8 mouse cellular contexts compared by ENCODE assay signal in the genomic region with DNA sequence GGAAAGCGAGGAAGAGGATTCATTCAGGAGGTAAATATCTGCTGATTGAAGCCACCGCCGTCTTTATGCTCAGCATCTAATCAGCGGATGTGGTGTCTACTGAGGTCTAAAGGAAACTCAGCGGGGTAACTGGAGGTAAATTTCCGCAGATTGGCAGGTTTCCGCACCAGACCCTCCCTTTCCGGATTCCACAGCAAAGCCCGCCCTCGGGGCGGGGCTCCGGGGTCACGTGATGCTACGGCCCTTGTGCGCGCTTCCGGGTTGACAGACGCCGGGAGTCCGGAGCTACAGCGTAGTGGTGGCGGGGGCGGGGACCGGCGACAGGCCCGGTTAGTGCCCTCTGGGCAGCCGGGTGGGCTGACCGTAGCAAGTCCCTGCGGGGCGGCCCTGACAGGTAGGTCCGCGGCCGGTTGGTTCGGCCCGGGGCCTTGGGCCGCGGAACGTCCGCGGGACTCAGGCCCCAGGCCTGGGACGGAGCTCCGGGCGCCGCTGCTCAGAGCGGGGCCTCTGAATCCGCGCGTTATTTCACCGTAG. TPM values are rescaled to one million over a fixed set of nuclear protein-coding genes. Genes with fewer than 3 reads are reported as not detected.
DNase-seq lines count a peak whose midpoint lies in the region; ATAC-seq and TF ChIP-seq lines count a peak whose summit lies in the region.

A gene (plus strand): TSS at position 247 of the 534 bp plus-strand sequence.

- peak within 1 kb of the TSS; percentile 83 for H3K4me3 ChIP-seq in G1E (ENCODE audit: low read depth, low read length)
- peak within 1 kb of the TSS; percentile 89 for H3K4me3 ChIP-seq in forebrain, embryonic 16.5 days (replicated peaks; ENCODE audit: low read length)
- peak within 1 kb of the TSS; percentile 84 for H3K4me3 ChIP-seq in layer of hippocampus, adult 2 months
- peak within 1 kb of the TSS; percentile 89 for H3K4me3 ChIP-seq in lung, embryonic 14.5 days (ENCODE audit: low read depth, low read length)
- peak within 1 kb of the TSS; percentile 79 for H3K4me3 ChIP-seq in olfactory bulb, adult 2 months (ENCODE audit: insufficient read depth, low read depth, low read length)
- H3K4me3 ChIP-seq in thymus, adult 2 months (ENCODE audit: control insufficient read depth, insufficient read depth, low read length), result peak within 1 kb of the TSS; percentile 81

- H3K4me1 ChIP-seq in G1E (ENCODE audit: insufficient read depth, low read depth, low read length), result peaks cover 41% of the 10 kb centered on the region
- H3K4me1 ChIP-seq in forebrain, embryonic 16.5 days (replicated peaks; ENCODE audit: control insufficient read depth, insufficient read depth, low read length), result peaks cover 31% of the 10 kb centered on the region
- H3K4me1 ChIP-seq in lung, embryonic 14.5 days (ENCODE audit: insufficient read depth), result peaks cover 7% of the 10 kb centered on the region
- H3K4me1 ChIP-seq in olfactory bulb, adult 2 months (ENCODE audit: control insufficient read depth, insufficient read depth, low read length), result peaks cover 14% of the 10 kb centered on the region
- H3K4me1 ChIP-seq in thymus, adult 2 months (replicated peaks; ENCODE audit: control insufficient read depth, insufficient read depth, low read length), result peaks cover 21% of the 10 kb centered on the region

- H3K9ac ChIP-seq in forebrain, embryonic 16.5 days (replicated peaks; ENCODE audit: low read depth, low read length), result peak within 1 kb of the TSS; percentile 81
- H3K9ac ChIP-seq in lung, embryonic 14.5 days, result peak within 1 kb of the TSS; percentile 74

- peak; percentile 84 for TF ChIP-seq POLR2A in olfactory bulb, adult 2 months (IDR thresholded peaks at IDR 0.05; ENCODE audit: insufficient read depth, low read depth, low read length)
- TF ChIP-seq POLR2A in thymus, adult 2 months (IDR thresholded peaks at IDR 0.05; ENCODE audit: control insufficient read depth, extremely low read depth, insufficient read depth, low read length, poor library complexity), result peak; percentile 78

- TF ChIP-seq CTCF in G1E (IDR thresholded peaks at IDR 0.05; ENCODE audit: low read depth, low read length), result no peak
- TF ChIP-seq CTCF in layer of hippocampus, adult 2 months (conservative IDR thresholded peaks at IDR 0.05), result no peak
- no peak for TF ChIP-seq CTCF in lung, embryonic 14.5 days (IDR thresholded peaks at IDR 0.05; ENCODE audit: low read depth)
- no peak for TF ChIP-seq CTCF in olfactory bulb, adult 2 months (IDR thresholded peaks at IDR 0.05; ENCODE audit: insufficient read depth, low read depth, low read length)
- peak; percentile 54; the same call in 1 of the 2 replicates for TF ChIP-seq CTCF in thymus, adult 2 months (IDR thresholded peaks at IDR 0.05; ENCODE audit: borderline replicate concordance, control insufficient read depth, extremely low read depth, insufficient read depth, low read length, poor library complexity)

- H3K9me3 ChIP-seq in G1E (replicated peaks), result no peaks in the 10 kb centered on the region
- no peaks in the 10 kb centered on the region for H3K9me3 ChIP-seq in forebrain, embryonic 16.5 days (ENCODE audit: control insufficient read depth, low read length)
- H3K9me3 ChIP-seq in lung, embryonic 14.5 days (ENCODE audit: low read depth, low read length), result no peaks in the 10 kb centered on the region

- H3K4me2 ChIP-seq in forebrain, embryonic 16.5 days (ENCODE audit: low read length), result peak within 1 kb of the TSS; percentile 76
- peak within 1 kb of the TSS; percentile 82 for H3K4me2 ChIP-seq in lung, embryonic 14.5 days

- peak; percentile 72 for ATAC-seq in G1E (ENCODE audit: extremely low read depth, insufficient number of reproducible peaks, low FRiP score, poor library complexity, severe bottlenecking)
- ATAC-seq in forebrain, embryonic 16.5 days, result peak; percentile 97
- peak; percentile 95 for ATAC-seq in lung, embryonic 14.5 days (ENCODE audit: insufficient read depth)

- peaks cover 38% of the 10 kb centered on the region for H3K36me3 ChIP-seq in G1E (replicated peaks)
- peaks cover 3% of the 10 kb centered on the region; the same call in 1 of the 2 replicates for H3K36me3 ChIP-seq in forebrain, embryonic 16.5 days (ENCODE audit: control insufficient read depth, insufficient read depth)
- H3K36me3 ChIP-seq in lung, embryonic 14.5 days (ENCODE audit: insufficient read depth), result peaks cover 28% of the 10 kb centered on the region
- no peaks in the 10 kb centered on the region for H3K36me3 ChIP-seq in thymus, adult 2 months (ENCODE audit: control insufficient read depth, insufficient read depth, low read length)

- WGBS in forebrain, embryonic 16.5 days, result under 1% methylated on average over 49 of the region's 49 CpGs
- WGBS in lung, embryonic 14.5 days, result under 1% methylated on average over 47 of the region's 49 CpGs
- whole genome bisulfite sequencing in olfactory bulb, adult 2 months, result under 1% methylated on average over 49 of the region's 49 CpGs
- WGBS in thymus, adult 2 months, result under 1% methylated on average over 49 of the region's 49 CpGs

- peaks cover 16% of the 10 kb centered on the region for H3K27me3 ChIP-seq in G1E (ENCODE audit: insufficient read depth, low read length)
- no peaks in the 10 kb centered on the region for H3K27me3 ChIP-seq in forebrain, embryonic 16.5 days (replicated peaks; ENCODE audit: control insufficient read depth, insufficient read depth, low read length)
- H3K27me3 ChIP-seq in lung, embryonic 14.5 days (ENCODE audit: insufficient read depth, low read length), result no peaks in the 10 kb centered on the region
- H3K27me3 ChIP-seq in thymus, adult 2 months (ENCODE audit: control insufficient read depth, insufficient read depth, low read length), result no peaks in the 10 kb centered on the region

- peak within 1 kb of the TSS; percentile 76; the same call in 1 of the 2 replicates for H3K27ac ChIP-seq in forebrain, embryonic 16.5 days (ENCODE audit: low read length)
- H3K27ac ChIP-seq in layer of hippocampus, adult 2 months, result peak within 1 kb of the TSS; percentile 93
- peak within 1 kb of the TSS; percentile 83 for H3K27ac ChIP-seq in lung, embryonic 14.5 days (ENCODE audit: low read depth)
- peak within 1 kb of the TSS; percentile 18; the same call in 1 of the 2 replicates for H3K27ac ChIP-seq in olfactory bulb, adult 2 months (ENCODE audit: insufficient read depth, low read depth, low read length)
- peak within 1 kb of the TSS; percentile 84 for H3K27ac ChIP-seq in thymus, adult 2 months (ENCODE audit: control insufficient read depth, insufficient read depth, low read length)

- DNase-seq in G1E (ENCODE audit: low spot score), result peak; percentile 96
- peak; percentile 94 to 98 for DNase-seq in cerebellum, adult 18-20 months
- DNase-seq in heart, postnatal 36 days, result peak; percentile 94
- peak; percentile 94 to 95 for DNase-seq in layer of hippocampus, adult 2 months (ENCODE audit: low spot score in 2 of 2)
- DNase-seq in lung, embryonic 14.5 days, result peak; percentile 99
- peak; percentile 97 for DNase-seq in thymus, adult 2 months

- intact Hi-C loops in heart, postnatal 36 days (cut with DNase I), result loop anchor here (10.0 kb wide), 1 partner anchor 145 kb away; a partner anchor contains a TSS

RNA-seq across cellular contexts. Expression of the gene that starts here (rescaled TPM):
- total RNA-seq in G1E (2014; fragmentation: Nextera tagmentation), result 19.0 and 28.5 TPM in 2 replicates
- 31.9 and 34.0 TPM in 2 replicates for total RNA-seq in G1E (2017)
- polyA plus RNA-seq in G1E (2012), result 13.7 and 14.0 TPM in 2 replicates
- 22.0 and 22.7 TPM in 2 replicates for polyA plus RNA-seq in forebrain, embryonic 16.5 days (2015; fragmentation: Nextera tagmentation; extraction: Ambion mirVana)
- total RNA-seq in heart, postnatal 36 days (2021), result 1 to 10 TPM; 8.6 to 8.9 TPM
- total RNA-seq in layer of hippocampus, adult 2 months (2021), result 10 to 100 TPM; 17.9 to 22.7 TPM
- polyA plus RNA-seq in lung, embryonic 14.5 days (2014; fragmentation: Nextera tagmentation; extraction: Ambion mirVana), result 17.1 and 19.2 TPM in 2 replicates
- polyA plus RNA-seq in olfactory bulb, adult 2 months (2012; ENCODE audit: insufficient read depth, insufficient read length, low replicate concordance, missing spikeins), result not detected in 2 replicates
- 31.4 and 31.6 TPM in 2 replicates for polyA plus RNA-seq in thymus, adult 2 months (2012; rRNA removed)

Comparison
In these comparisons a context has a peak if more than half of its experiments do, and no peak if none do; other contexts are left out.
1. Peak in every context shown above with its lines: DNase-seq, ATAC-seq, H3K4me3 ChIP-seq and H3K27ac ChIP-seq.
2. H3K27ac ChIP-seq: peak in every context shown above with its lines; median percentile 93 in layer of hippocampus, adult 2 months; 84 in thymus, adult 2 months; 83 in lung, embryonic 14.5 days; 76 in forebrain, embryonic 16.5 days; 18 in olfactory bulb, adult 2 months.